Mouse (Mus musculus): ENCODE results near the gene Cog3. TPM values are rescaled to one million over a fixed set of nuclear protein-coding genes. Genes with fewer than 3 reads are reported as not detected.
A peak's percentile ranks its signal among the peaks of the same experiment; 100 is the strongest.

Cog3 gene
- polyA plus RNA-seq, 2 experiments, result 6.9 to 7.8 TPM

DNA sequence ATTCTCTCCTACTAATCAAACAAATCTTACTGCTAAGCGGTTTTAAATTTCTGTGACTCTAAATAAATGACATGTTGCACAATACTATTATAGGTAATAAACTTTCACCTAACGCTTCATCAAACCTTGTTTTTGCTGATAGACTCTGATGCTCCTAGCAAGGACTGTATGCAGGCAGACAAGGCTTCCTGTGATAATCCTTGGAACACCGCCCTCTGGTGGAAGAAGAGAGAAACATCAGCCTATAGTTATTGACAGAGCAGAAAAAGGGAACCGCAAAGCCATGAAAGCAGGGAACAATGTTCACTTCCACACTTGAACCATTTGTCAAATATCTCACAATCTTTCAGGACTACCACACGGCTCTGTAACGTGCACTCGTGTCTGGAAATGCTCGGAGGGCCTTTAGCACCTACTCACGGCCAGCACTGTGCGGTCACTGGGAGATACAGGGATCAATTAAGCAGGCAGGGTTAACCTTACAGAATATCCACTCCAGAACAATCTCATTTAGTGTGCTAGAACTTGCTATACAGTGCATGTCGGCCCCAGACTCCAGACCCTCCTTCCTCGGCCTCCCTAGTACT is 32.2 kb downstream of the Cog3 start:
- H3K27me3 ChIP-seq (ENCODE audit: control insufficient read depth, insufficient read depth, low read length), result no peaks in the 10 kb centered on the region
- no peak overlapping the region for H3K27ac ChIP-seq
- H3K4me2 ChIP-seq (ENCODE audit: low read depth), result no peak overlapping the region
- no peak overlapping the region for H3K4me3 ChIP-seq (ENCODE audit: insufficient read depth in 1 of 2, low read depth in 2 of 2, low read length in 2 of 2)
- no peaks in the 10 kb centered on the region for H3K4me1 ChIP-seq (replicated peaks; ENCODE audit: control insufficient read depth in 2 of 2, insufficient read depth in 2 of 2, low read length in 1 of 2)
- H3K9me3 ChIP-seq (ENCODE audit: control insufficient read depth, low read length), result no peaks in the 10 kb centered on the region
- ATAC-seq (ENCODE audit: insufficient read depth) (no peak; the same call in 1 of the 2 replicates), DNase-seq (ENCODE audit: low read depth in 3 of 3, low spot score in 3 of 3) (peak; percentile 35 to 65 (median 43))
- WGBS (ENCODE audit: insufficient replicate concordance), result 40% methylated on average over 12 of the region's 12 CpGs
- peaks cover 35% of the 10 kb centered on the region for H3K36me3 ChIP-seq (replicated peaks; ENCODE audit: control insufficient read depth, insufficient read depth, low read depth)
- no peak overlapping the region for H3K9ac ChIP-seq (replicated peaks)
- peak; percentile 87 for TF ChIP-seq CTCF (IDR thresholded peaks at IDR 0.05; ENCODE audit: low read depth)
- no peak for TF ChIP-seq EP300 (IDR thresholded peaks at IDR 0.05; ENCODE audit: low read depth)

DNA sequence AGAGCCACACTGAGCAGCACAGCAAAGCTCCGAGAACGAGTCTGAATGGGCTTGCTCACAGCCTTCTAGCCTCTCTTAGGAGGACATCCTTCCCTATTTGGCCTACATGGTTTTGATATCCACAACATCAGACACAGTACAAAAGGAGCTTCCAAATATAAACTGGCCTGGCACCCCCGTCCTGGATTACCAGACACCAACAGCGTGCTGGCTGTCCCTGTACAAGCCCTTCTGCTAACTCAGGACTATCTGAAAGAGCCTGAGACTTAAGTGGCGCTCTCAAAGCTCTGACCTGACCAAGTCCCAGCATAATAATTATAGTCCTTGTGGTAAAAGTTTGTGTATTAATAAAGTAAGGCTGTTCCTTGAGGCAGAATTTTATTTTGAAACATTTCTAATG is 34.2 kb downstream of the Cog3 start:
- WGBS (ENCODE audit: insufficient replicate concordance), result 86% methylated on average over 5 of the region's 5 CpGs
- Histone ChIP-seq H3K36me3 (replicated peaks; ENCODE audit: control insufficient read depth, insufficient read depth, low read depth) (peaks cover 42% of the 10 kb centered on the region), H3K4me2 (ENCODE audit: low read depth) (no peak overlapping the region), H3K27ac (no peak overlapping the region), H3K9me3 (ENCODE audit: control insufficient read depth, low read length) (no peaks in the 10 kb centered on the region), H3K27me3 (ENCODE audit: control insufficient read depth, insufficient read depth, low read length) (no peaks in the 10 kb centered on the region), H3K4me3 (ENCODE audit: insufficient read depth in 1 of 2, low read depth in 2 of 2, low read length in 2 of 2) (no peak overlapping the region), H3K9ac (replicated peaks) (no peak overlapping the region), H3K4me1 (replicated peaks; ENCODE audit: control insufficient read depth in 2 of 2, insufficient read depth in 2 of 2, low read length in 1 of 2) (no peaks in the 10 kb centered on the region)
- DNase-seq (ENCODE audit: low read depth in 3 of 3, low spot score in 3 of 3) (no peak), ATAC-seq (ENCODE audit: insufficient read depth) (no peak)
- TF ChIP-seq EP300 (IDR thresholded peaks at IDR 0.05; ENCODE audit: low read depth) (no peak), CTCF (IDR thresholded peaks at IDR 0.05; ENCODE audit: low read depth) (no peak)

DNA sequence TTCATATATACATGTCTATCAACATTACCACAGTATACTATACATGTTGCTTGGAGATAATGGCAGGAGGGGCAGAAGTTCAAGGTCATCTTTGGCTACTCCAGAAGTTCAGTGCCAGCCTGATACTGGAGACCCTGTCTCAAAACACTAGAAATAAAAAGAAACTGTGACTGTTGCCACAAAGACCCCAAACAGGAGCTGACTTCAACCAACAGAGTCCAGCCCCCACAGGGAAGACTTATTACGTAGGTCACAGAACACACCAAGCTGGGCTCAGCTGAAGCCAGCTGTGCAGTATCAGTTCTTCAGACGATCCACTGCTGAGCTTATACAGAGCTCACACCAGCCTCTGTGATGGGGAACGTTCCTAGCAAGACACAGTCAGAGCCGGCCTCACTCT is 37.9 kb downstream of the Cog3 start:
- WGBS (ENCODE audit: insufficient replicate concordance), result 89% methylated on average over 4 of the region's 4 CpGs
- Histone ChIP-seq H3K4me3 (ENCODE audit: insufficient read depth in 1 of 2, low read depth in 2 of 2, low read length in 2 of 2) (no peak overlapping the region), H3K36me3 (replicated peaks; ENCODE audit: control insufficient read depth, insufficient read depth, low read depth) (peaks cover 41% of the 10 kb centered on the region), H3K9ac (replicated peaks) (no peak overlapping the region), H3K27ac (no peak overlapping the region), H3K4me2 (ENCODE audit: low read depth) (no peak overlapping the region), H3K9me3 (ENCODE audit: control insufficient read depth, low read length) (no peaks in the 10 kb centered on the region), H3K27me3 (ENCODE audit: control insufficient read depth, insufficient read depth, low read length) (no peaks in the 10 kb centered on the region), H3K4me1 (replicated peaks; ENCODE audit: control insufficient read depth in 2 of 2, insufficient read depth in 2 of 2, low read length in 1 of 2) (no peaks in the 10 kb centered on the region)
- ATAC-seq (ENCODE audit: insufficient read depth) (no peak), DNase-seq (ENCODE audit: low read depth in 3 of 3, low spot score in 3 of 3) (no peak)
- TF ChIP-seq CTCF (IDR thresholded peaks at IDR 0.05; ENCODE audit: low read depth) (no peak), EP300 (IDR thresholded peaks at IDR 0.05; ENCODE audit: low read depth) (no peak)

DNA sequence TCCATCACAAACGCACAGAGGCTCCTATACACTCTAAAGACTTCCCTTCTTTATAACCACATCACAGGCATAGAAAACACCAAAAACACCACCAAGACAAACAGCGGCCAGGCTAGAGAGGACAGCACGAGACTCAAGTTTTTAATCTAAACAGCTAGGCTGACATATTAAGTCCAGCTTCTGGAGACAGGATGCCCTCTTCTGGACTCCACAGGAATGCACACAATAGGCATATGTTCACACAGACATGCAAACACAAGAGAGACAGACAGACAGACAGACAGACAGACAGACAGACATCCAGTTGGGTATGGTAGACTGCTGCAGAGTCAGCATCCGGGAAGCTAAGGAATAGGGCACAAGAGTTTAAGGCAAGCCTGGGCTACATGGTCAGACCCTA is 40.7 kb downstream of the Cog3 start:
- Histone ChIP-seq H3K27ac (no peak overlapping the region), H3K27me3 (ENCODE audit: control insufficient read depth, insufficient read depth, low read length) (no peaks in the 10 kb centered on the region), H3K9me3 (ENCODE audit: control insufficient read depth, low read length) (no peaks in the 10 kb centered on the region), H3K9ac (replicated peaks) (no peak overlapping the region), H3K4me3 (ENCODE audit: insufficient read depth in 1 of 2, low read depth in 2 of 2, low read length in 2 of 2) (no peak overlapping the region), H3K4me1 (replicated peaks; ENCODE audit: control insufficient read depth in 2 of 2, insufficient read depth in 2 of 2, low read length in 1 of 2) (no peaks in the 10 kb centered on the region), H3K4me2 (ENCODE audit: low read depth) (no peak overlapping the region), H3K36me3 (replicated peaks; ENCODE audit: control insufficient read depth, insufficient read depth, low read depth) (peaks cover 28% of the 10 kb centered on the region)
- DNase-seq (ENCODE audit: low read depth in 3 of 3, low spot score in 3 of 3) (no peak), ATAC-seq (ENCODE audit: insufficient read depth) (no peak)
- WGBS (ENCODE audit: insufficient replicate concordance), result 77% methylated on average over 4 of the region's 4 CpGs
- TF ChIP-seq CTCF (IDR thresholded peaks at IDR 0.05; ENCODE audit: low read depth), result no peak
- TF ChIP-seq EP300 (IDR thresholded peaks at IDR 0.05; ENCODE audit: low read depth), result no peak

DNA sequence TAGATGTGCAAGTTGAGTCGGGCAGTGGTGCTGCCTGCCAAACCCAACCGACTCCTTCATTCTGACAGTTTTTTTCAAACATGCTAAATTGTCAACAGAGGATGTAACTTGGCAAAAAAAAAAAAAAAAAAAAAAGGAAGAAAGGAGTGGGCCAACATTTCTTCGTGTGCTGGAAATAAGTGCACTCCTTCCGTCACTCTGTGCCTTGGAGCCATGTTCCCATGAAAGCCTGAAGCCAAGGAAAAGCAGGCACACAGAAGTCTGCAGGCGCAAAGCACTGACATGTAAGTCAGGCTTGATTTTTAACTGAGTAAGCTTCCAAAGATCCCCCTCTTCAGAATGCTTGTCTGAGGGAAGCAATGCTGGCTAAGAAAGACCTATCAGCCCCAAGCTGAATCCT is 41.6 kb downstream of the Cog3 start:
- H3K27me3 ChIP-seq (ENCODE audit: control insufficient read depth, insufficient read depth, low read length), result no peaks in the 10 kb centered on the region
- H3K4me2 ChIP-seq (ENCODE audit: low read depth), result no peak overlapping the region
- H3K36me3 ChIP-seq (replicated peaks; ENCODE audit: control insufficient read depth, insufficient read depth, low read depth), result peaks cover 32% of the 10 kb centered on the region
- WGBS (ENCODE audit: insufficient replicate concordance), result 78% methylated on average over 5 of the region's 5 CpGs
- H3K4me3 ChIP-seq (ENCODE audit: insufficient read depth in 1 of 2, low read depth in 2 of 2, low read length in 2 of 2), result no peak overlapping the region
- no peaks in the 10 kb centered on the region for H3K9me3 ChIP-seq (ENCODE audit: control insufficient read depth, low read length)
- no peak overlapping the region for H3K9ac ChIP-seq (replicated peaks)
- ATAC-seq (ENCODE audit: insufficient read depth) (no peak), DNase-seq (ENCODE audit: low read depth in 3 of 3, low spot score in 3 of 3) (no peak)
- TF ChIP-seq EP300 (IDR thresholded peaks at IDR 0.05; ENCODE audit: low read depth), result no peak
- no peak for TF ChIP-seq CTCF (IDR thresholded peaks at IDR 0.05; ENCODE audit: low read depth)
- no peaks in the 10 kb centered on the region for H3K4me1 ChIP-seq (replicated peaks; ENCODE audit: control insufficient read depth in 2 of 2, insufficient read depth in 2 of 2, low read length in 1 of 2)
- H3K27ac ChIP-seq, result no peak overlapping the region

Data from liver, embryonic 14.5 days (tissue).